Mouse (Mus musculus) c-Kit-negative CD71-positive TER-119-positive erythroid progenitor cells, embryonic 14.5 days (primary cell): ENCODE data around the gene Tulp2.
A peak's percentile ranks its signal among the peaks of the same experiment; 100 is the strongest.

Experiments
- DNase-seq: peaks from one replicate; pipeline ENCODE4 v3.0.0-alpha.2; 2013; ENCODE audit warnings: low read depth, low spot score

The Tulp2 gene

GRCm38 (mm10) chr7:45481374-45481927, at the start of gene Tulp2:
Gene Tulp2 (plus strand): TSS chr7:45481877.
- peak; percentile 60 for DNase-seq

- DNase-seq, result no peak
Observed at GRCm38 (mm10) chr7:45433835-45434202, 47.9 kb upstream of the Tulp2 start.

GRCm38 (mm10) chr7:45434203-45435015, 47.3 kb upstream of the Tulp2 start, which contains the start of gene Gys1:
Gene Gys1 (plus strand): TSS chr7:45434844.
- DNase-seq, result peak; percentile 99

GRCm38 (mm10) chr7:45435038-45435437, 46.6 kb upstream of the Tulp2 start:
- DNase-seq, result no peak

- no peak for DNase-seq
Observed at GRCm38 (mm10) chr7:45436444-45436843, 45.2 kb upstream of the Tulp2 start.

GRCm38 (mm10) chr7:45437046-45437445, 44.6 kb upstream of the Tulp2 start:
- DNase-seq, result no peak

GRCm38 (mm10) chr7:45437521-45438276, 44.0 kb upstream of the Tulp2 start, which contains the start of gene Ruvbl2:
Gene Ruvbl2 (minus strand): TSS chr7:45438096.
- no peak for DNase-seq

- DNase-seq, result no peak
Observed at GRCm38 (mm10) chr7:45443526-45444420, 37.9 kb upstream of the Tulp2 start.

GRCm38 (mm10) chr7:45446589-45446988, 35.1 kb upstream of the Tulp2 start:
- DNase-seq, result no peak

- DNase-seq, result no peak
Observed at GRCm38 (mm10) chr7:45447325-45447990, 34.2 kb upstream of the Tulp2 start.

GRCm38 (mm10) chr7:45449974-45450373, 31.7 kb upstream of the Tulp2 start:
- no peak for DNase-seq

GRCm38 (mm10) chr7:45451344-45451982, 30.2 kb upstream of the Tulp2 start:
- peak; percentile 84 for DNase-seq

- no peak for DNase-seq
Observed at GRCm38 (mm10) chr7:45454971-45455370, 26.7 kb upstream of the Tulp2 start.

- DNase-seq, result no peak
Observed at GRCm38 (mm10) chr7:45455932-45456696, 25.6 kb upstream of the Tulp2 start.

GRCm38 (mm10) chr7:45456721-45457203, 24.9 kb upstream of the Tulp2 start:
- no peak for DNase-seq

GRCm38 (mm10) chr7:45457204-45458060, 24.2 kb upstream of the Tulp2 start:
- no peak for DNase-seq

- DNase-seq, result peak; percentile 58
Observed at GRCm38 (mm10) chr7:45458748-45459563, 22.7 kb upstream of the Tulp2 start.
